Comparison of ENCODE assay signal across 11 mouse cellular contexts in the genomic region with DNA sequence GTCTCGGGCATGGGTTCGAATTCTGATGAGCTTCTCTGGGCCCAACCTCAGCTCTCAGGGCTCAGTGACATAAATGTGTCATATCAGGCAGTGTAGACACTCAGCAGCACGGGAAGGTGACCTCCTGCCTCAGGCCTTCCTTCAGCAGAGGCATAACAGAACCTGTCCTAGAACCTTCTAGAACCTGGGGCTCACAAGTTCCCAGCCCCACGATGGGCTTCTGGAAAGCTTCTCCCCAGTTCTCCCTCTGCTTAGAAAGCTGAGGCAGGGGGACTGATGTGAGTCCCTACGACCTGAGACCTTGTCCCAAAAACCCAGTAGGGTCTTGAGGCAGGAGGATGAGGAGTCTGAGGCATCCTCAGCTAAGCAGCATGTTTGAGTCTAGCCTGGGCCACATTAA. TPM values are rescaled to one million over a fixed set of nuclear protein-coding genes. Genes with fewer than 3 reads are reported as not detected.
A peak's percentile ranks its signal among the peaks of the same experiment; 100 is the strongest.
DNase-seq lines count a peak whose midpoint lies in the region; ATAC-seq and TF ChIP-seq lines count a peak whose summit lies in the region.
"Had no signal": no experiment of that assay in that cellular context is flagged by ENCODE, and none has a peak within 500 bp of the region (broad histone marks: within the 10 kb centered on the region; RNA-seq: fewer than 3 reads in every experiment).

No protein-coding gene starts in this region.

- no peak overlapping the region for H3K4me2 ChIP-seq in heart, postnatal 0 days (ENCODE audit: low read depth, low read length)
- no peak overlapping the region for H3K4me2 ChIP-seq in midbrain, embryonic 11.5 days
- H3K4me2 ChIP-seq in midbrain, embryonic 15.5 days = no peak overlapping the region
- H3K4me2 ChIP-seq in embryonic facial prominence, embryonic 14.5 days (ENCODE audit: low read depth, low read length) = no peak overlapping the region; the same call in 1 of the 2 replicates
- H3K4me2 ChIP-seq in stomach, embryonic 15.5 days = 0 out of 2 replicates have a peak overlapping the region, but pooled peaks have one; percentile 43

- DNase-seq in heart, postnatal 0 days (ENCODE audit: low spot score) = no peak
- DNase-seq in heart, postnatal 36 days = no peak
- peak; percentile 81 for DNase-seq in midbrain, embryonic 11.5 days (ENCODE audit: low spot score, missing footprints)
- DNase-seq in embryonic facial prominence, embryonic 14.5 days (ENCODE audit: low spot score) = no peak
- DNase-seq in urinary bladder, postnatal 36 days (ENCODE audit: low spot score in 2 of 2) = no peak
- DNase-seq: thymus, postnatal 25 days had no signal

- no peak for TF ChIP-seq EP300 in heart, postnatal 0 days (IDR thresholded peaks at IDR 0.05; ENCODE audit: low read depth)

- peak overlapping the region; percentile 97 for H3K27ac ChIP-seq in heart, postnatal 0 days (ENCODE audit: low read depth)
- no peak overlapping the region for H3K27ac ChIP-seq in midbrain, embryonic 11.5 days (ENCODE audit: low read depth, low read length)
- no peak overlapping the region for H3K27ac ChIP-seq in midbrain, embryonic 15.5 days
- peak overlapping the region; percentile 48 for H3K27ac ChIP-seq in embryonic facial prominence, embryonic 14.5 days (replicated peaks; ENCODE audit: low read depth, low read length)
- peak overlapping the region; percentile 84; the same call in 1 of the 2 replicates for H3K27ac ChIP-seq in stomach, embryonic 15.5 days
- H3K27ac ChIP-seq: liver, embryonic 14.5 days had no signal

- H3K9me3 ChIP-seq in heart, postnatal 0 days (replicated peaks; ENCODE audit: control insufficient read depth, low read length) = no peaks in the 10 kb centered on the region
- no peaks in the 10 kb centered on the region for H3K9me3 ChIP-seq in midbrain, embryonic 11.5 days (ENCODE audit: control insufficient read depth, low read length)
- H3K9me3 ChIP-seq in midbrain, embryonic 15.5 days = no peaks in the 10 kb centered on the region
- no peaks in the 10 kb centered on the region for H3K9me3 ChIP-seq in embryonic facial prominence, embryonic 14.5 days (ENCODE audit: control insufficient read depth, low read length)
- no peaks in the 10 kb centered on the region for H3K9me3 ChIP-seq in stomach, embryonic 15.5 days
- H3K9me3 ChIP-seq: G1E had no signal

- peaks cover 9% of the 10 kb centered on the region for H3K36me3 ChIP-seq in heart, postnatal 0 days (replicated peaks; ENCODE audit: control insufficient read depth, insufficient read depth, low read length)
- no peaks in the 10 kb centered on the region for H3K36me3 ChIP-seq in midbrain, embryonic 11.5 days (ENCODE audit: control insufficient read depth, insufficient read depth, low read length)
- H3K36me3 ChIP-seq in midbrain, embryonic 15.5 days (replicated peaks) = no peaks in the 10 kb centered on the region
- peaks cover 37% of the 10 kb centered on the region for H3K36me3 ChIP-seq in embryonic facial prominence, embryonic 14.5 days (ENCODE audit: control insufficient read depth, insufficient read depth, low read length)
- 0 out of 2 replicates have a peak, but pooled peaks cover 5% of the 10 kb centered on the region for H3K36me3 ChIP-seq in stomach, embryonic 15.5 days

- no peak for ATAC-seq in heart, postnatal 0 days (ENCODE audit: insufficient read depth, low read depth)
- ATAC-seq in midbrain, embryonic 11.5 days (ENCODE audit: low FRiP score) = no peak
- ATAC-seq in midbrain, embryonic 15.5 days (replicated peaks) = no peak
- ATAC-seq in embryonic facial prominence, embryonic 14.5 days (ENCODE audit: low read depth) = no peak
- no peak for ATAC-seq in stomach, embryonic 15.5 days (ENCODE audit: insufficient read depth, low FRiP score, low read depth)

- no peak overlapping the region for H3K9ac ChIP-seq in heart, postnatal 0 days (replicated peaks; ENCODE audit: low read depth, low read length)
- no peak overlapping the region for H3K9ac ChIP-seq in midbrain, embryonic 11.5 days (ENCODE audit: low read length)
- no peak overlapping the region for H3K9ac ChIP-seq in midbrain, embryonic 15.5 days
- H3K9ac ChIP-seq in embryonic facial prominence, embryonic 14.5 days (ENCODE audit: low read depth, low read length) = no peak overlapping the region
- no peak overlapping the region for H3K9ac ChIP-seq in stomach, embryonic 15.5 days
- H3K9ac ChIP-seq: liver, embryonic 14.5 days had no signal

- peaks cover 88% of the 10 kb centered on the region for H3K4me1 ChIP-seq in heart, postnatal 0 days (ENCODE audit: control insufficient read depth, insufficient read depth)
- H3K4me1 ChIP-seq in midbrain, embryonic 11.5 days (ENCODE audit: control insufficient read depth, insufficient read depth, low read length) = peaks cover 27% of the 10 kb centered on the region
- H3K4me1 ChIP-seq in midbrain, embryonic 15.5 days = peaks cover 47% of the 10 kb centered on the region
- peaks cover 59% of the 10 kb centered on the region for H3K4me1 ChIP-seq in embryonic facial prominence, embryonic 14.5 days (ENCODE audit: control insufficient read depth, insufficient read depth, low read length)
- H3K4me1 ChIP-seq in stomach, embryonic 15.5 days = peaks cover 91% of the 10 kb centered on the region

- intact Hi-C loops in heart, postnatal 36 days (cut with DNase I) = no loop called here

- H3K27me3 ChIP-seq in heart, postnatal 0 days (ENCODE audit: control insufficient read depth, insufficient read depth, low read length) = no peaks in the 10 kb centered on the region
- H3K27me3 ChIP-seq in midbrain, embryonic 11.5 days (ENCODE audit: control insufficient read depth, insufficient read depth, low read length) = no peaks in the 10 kb centered on the region; the same call in 1 of the 2 replicates
- H3K27me3 ChIP-seq in midbrain, embryonic 15.5 days (replicated peaks) = no peaks in the 10 kb centered on the region
- H3K27me3 ChIP-seq in embryonic facial prominence, embryonic 14.5 days (replicated peaks; ENCODE audit: control insufficient read depth, insufficient read depth, low read length) = no peaks in the 10 kb centered on the region
- no peaks in the 10 kb centered on the region for H3K27me3 ChIP-seq in stomach, embryonic 15.5 days (replicated peaks)

- no peak overlapping the region for H3K4me3 ChIP-seq in heart, postnatal 0 days (ENCODE audit: low read depth, low read length)
- no peak overlapping the region for H3K4me3 ChIP-seq in midbrain, embryonic 11.5 days (ENCODE audit: low read depth, low read length)
- no peak overlapping the region for H3K4me3 ChIP-seq in midbrain, embryonic 15.5 days
- no peak overlapping the region for H3K4me3 ChIP-seq in embryonic facial prominence, embryonic 14.5 days (ENCODE audit: low read depth, low read length)
- no peak overlapping the region for H3K4me3 ChIP-seq in stomach, embryonic 15.5 days (replicated peaks)

- 74% methylated on average over 5 of the region's 5 CpGs for WGBS in heart, postnatal 0 days
- WGBS in midbrain, embryonic 11.5 days = 80% methylated on average over 5 of the region's 5 CpGs
- 81% methylated on average over 5 of the region's 5 CpGs for WGBS in midbrain, embryonic 15.5 days
- whole genome bisulfite sequencing in embryonic facial prominence, embryonic 14.5 days = 85% methylated on average over 5 of the region's 5 CpGs
- 80% methylated on average over 5 of the region's 5 CpGs for WGBS in stomach, embryonic 15.5 days

- TF ChIP-seq CTCF in heart, postnatal 0 days (IDR thresholded peaks at IDR 0.05; ENCODE audit: low read depth) = no peak

RNA-seq across cellular contexts. Expression of a gene that starts 22.3 kb away (rescaled TPM):
- total RNA-seq in heart, postnatal 0 days (2014; rRNA removed; ENCODE audit: low replicate concordance) = 6.6 and 7.8 TPM in 2 replicates
- polyA plus RNA-seq in heart, postnatal 0 days (2015; fragmentation: Nextera tagmentation; extraction: Ambion mirVana) = 3.3 and 3.8 TPM in 2 replicates
- 1 to 10 TPM; 2.2 to 2.4 TPM for total RNA-seq in heart, postnatal 36 days (2021)
- 2.3 and 2.7 TPM in 2 replicates for polyA plus RNA-seq in midbrain, embryonic 11.5 days (2014; fragmentation: Nextera tagmentation; extraction: Ambion mirVana)
- polyA plus RNA-seq in midbrain, embryonic 15.5 days (2015; fragmentation: Nextera tagmentation; extraction: Ambion mirVana) = 1.4 and 1.6 TPM in 2 replicates
- polyA plus RNA-seq in embryonic facial prominence, embryonic 14.5 days (2014; fragmentation: Nextera tagmentation; extraction: Ambion mirVana) = 3.9 and 4.1 TPM in 2 replicates
- 59.5 and 77.5 TPM in 2 replicates for polyA plus RNA-seq in stomach, embryonic 15.5 days (2015; fragmentation: Nextera tagmentation; extraction: Ambion mirVana)

RNA-seq across cellular contexts. Expression of a gene that starts 26.3 kb away (rescaled TPM):
- total RNA-seq in heart, postnatal 0 days (2014; rRNA removed; ENCODE audit: low replicate concordance) = not detected in 2 replicates
- polyA plus RNA-seq in heart, postnatal 0 days (2015; fragmentation: Nextera tagmentation; extraction: Ambion mirVana) = 0.45 and 0.70 TPM in 2 replicates
- under 1 TPM in 1 of 2 experiments, not detected in 1; 0.62 TPM for total RNA-seq in heart, postnatal 36 days (2021)
- 0.20 and 0.47 TPM in 2 replicates for polyA plus RNA-seq in midbrain, embryonic 11.5 days (2014; fragmentation: Nextera tagmentation; extraction: Ambion mirVana)
- polyA plus RNA-seq in midbrain, embryonic 15.5 days (2015; fragmentation: Nextera tagmentation; extraction: Ambion mirVana) = 2.7 and 3.3 TPM in 2 replicates
- polyA plus RNA-seq in embryonic facial prominence, embryonic 14.5 days (2014; fragmentation: Nextera tagmentation; extraction: Ambion mirVana) = 0.77 and 0.88 TPM in 2 replicates
- 0.41 and 1.4 TPM in 2 replicates for polyA plus RNA-seq in stomach, embryonic 15.5 days (2015; fragmentation: Nextera tagmentation; extraction: Ambion mirVana)
- total RNA-seq: hematopoietic stem cell, adult 5-6 weeks had no signal

RNA-seq across cellular contexts. Expression of a gene that starts 30.9 kb away (rescaled TPM):
- total RNA-seq in heart, postnatal 0 days (2014; rRNA removed; ENCODE audit: low replicate concordance) = 0.11 TPM in 1 of 2 replicates, not detected in the other
- 0.43 and 1.1 TPM in 2 replicates for polyA plus RNA-seq in heart, postnatal 0 days (2015; fragmentation: Nextera tagmentation; extraction: Ambion mirVana)
- 1 to 10 TPM; 1.1 to 2.0 TPM for total RNA-seq in heart, postnatal 36 days (2021)
- 2.7 and 2.9 TPM in 2 replicates for polyA plus RNA-seq in midbrain, embryonic 11.5 days (2014; fragmentation: Nextera tagmentation; extraction: Ambion mirVana)
- polyA plus RNA-seq in midbrain, embryonic 15.5 days (2015; fragmentation: Nextera tagmentation; extraction: Ambion mirVana) = 8.4 and 9.3 TPM in 2 replicates
- polyA plus RNA-seq in embryonic facial prominence, embryonic 14.5 days (2014; fragmentation: Nextera tagmentation; extraction: Ambion mirVana) = 2.4 and 2.6 TPM in 2 replicates
- 2.9 and 3.3 TPM in 2 replicates for polyA plus RNA-seq in stomach, embryonic 15.5 days (2015; fragmentation: Nextera tagmentation; extraction: Ambion mirVana)

RNA-seq across cellular contexts. Expression of a gene that starts 30.9 kb away (rescaled TPM):
- 123 and 139 TPM in 2 replicates for total RNA-seq in heart, postnatal 0 days (2014; rRNA removed; ENCODE audit: low replicate concordance)
- polyA plus RNA-seq in heart, postnatal 0 days (2015; fragmentation: Nextera tagmentation; extraction: Ambion mirVana) = 75.2 and 77.6 TPM in 2 replicates
- total RNA-seq in heart, postnatal 36 days (2021) = 10 to 100 TPM; 50.3 to 52.2 TPM
- polyA plus RNA-seq in midbrain, embryonic 11.5 days (2014; fragmentation: Nextera tagmentation; extraction: Ambion mirVana) = 43.3 and 53.7 TPM in 2 replicates
- polyA plus RNA-seq in midbrain, embryonic 15.5 days (2015; fragmentation: Nextera tagmentation; extraction: Ambion mirVana) = 90.4 and 92.6 TPM in 2 replicates
- 61.4 and 67.1 TPM in 2 replicates for polyA plus RNA-seq in embryonic facial prominence, embryonic 14.5 days (2014; fragmentation: Nextera tagmentation; extraction: Ambion mirVana)
- polyA plus RNA-seq in stomach, embryonic 15.5 days (2015; fragmentation: Nextera tagmentation; extraction: Ambion mirVana) = 78.9 and 80.4 TPM in 2 replicates

RNA-seq across cellular contexts. Expression of a gene that starts 36.8 kb away (rescaled TPM):
- 47.6 and 53.9 TPM in 2 replicates for total RNA-seq in heart, postnatal 0 days (2014; rRNA removed; ENCODE audit: low replicate concordance)
- 45.8 and 48.4 TPM in 2 replicates for polyA plus RNA-seq in heart, postnatal 0 days (2015; fragmentation: Nextera tagmentation; extraction: Ambion mirVana)
- 10 to 100 TPM; 27.8 to 29.4 TPM for total RNA-seq in heart, postnatal 36 days (2021)
- 94.3 and 104 TPM in 2 replicates for polyA plus RNA-seq in midbrain, embryonic 11.5 days (2014; fragmentation: Nextera tagmentation; extraction: Ambion mirVana)
- polyA plus RNA-seq in midbrain, embryonic 15.5 days (2015; fragmentation: Nextera tagmentation; extraction: Ambion mirVana) = 153 and 159 TPM in 2 replicates
- polyA plus RNA-seq in embryonic facial prominence, embryonic 14.5 days (2014; fragmentation: Nextera tagmentation; extraction: Ambion mirVana) = 69.5 and 90.1 TPM in 2 replicates
- polyA plus RNA-seq in stomach, embryonic 15.5 days (2015; fragmentation: Nextera tagmentation; extraction: Ambion mirVana) = 88.5 and 90.5 TPM in 2 replicates

Comparison
In these comparisons a context has a peak if more than half of its experiments do, and no peak if none do; other contexts are left out.
1. H3K27ac ChIP-seq: peak in heart, postnatal 0 days (single experiment), embryonic facial prominence, embryonic 14.5 days (single experiment) and stomach, embryonic 15.5 days (single experiment); none in midbrain, embryonic 11.5 days (single experiment) and midbrain, embryonic 15.5 days (single experiment).
2. RNA of a gene that starts 22.3 kb away (polyA plus RNA-seq): 59.5 to 77.5 TPM in stomach, embryonic 15.5 days; 3.9 to 4.1 TPM in embryonic facial prominence, embryonic 14.5 days, 3.3 to 3.8 TPM in heart, postnatal 0 days, 2.3 to 2.7 TPM in midbrain, embryonic 11.5 days and 1.4 to 1.6 TPM in midbrain, embryonic 15.5 days; every median in the first group is over 10 times any median in the second.